Mouse (Mus musculus) heart, postnatal 0 days (tissue): ENCODE results near the gene Eef2k. TPM values are rescaled to one million over a fixed set of nuclear protein-coding genes. Genes with fewer than 3 reads are reported as not detected.

Source experiments
- ATAC-seq: fragments of 200-750 bp; cut with Nextera tagmentation; 2 replicates; pipeline ENCODE4 v1.8.0; 2017; ENCODE audit warnings: low read depth, moderate number of reproducible peaks, moderate library complexity; ENCODE audit not compliant: insufficient read depth
- DNase-seq: peaks from one replicate; pipeline ENCODE4 v3.0.0-alpha.2; 2016; ENCODE audit warnings: low spot score
- H3K27ac ChIP-seq: fragments of 300-500 bp; sonication (generic); 2 replicates; pipeline ENCODE4 v1.5.1; 2014; ENCODE audit warnings: low read depth, mild to moderate bottlenecking
- H3K27me3 ChIP-seq: fragments of 300-500 bp; sonication (generic); 2 replicates; pipeline ENCODE4 v1.6.1; 2014; ENCODE audit warnings: low read length, mixed read lengths; ENCODE audit not compliant: control insufficient read depth, insufficient read depth
- H3K36me3 ChIP-seq: fragments of 300-500 bp; sonication (generic); replicated peaks from 2 replicates; pipeline ENCODE4 v1.6.1; 2014; ENCODE audit warnings: low read length, mixed read lengths; ENCODE audit not compliant: control insufficient read depth, insufficient read depth
- H3K4me1 ChIP-seq: fragments of 300-500 bp; sonication (generic); 2 replicates; pipeline ENCODE4 v1.6.1; 2014; ENCODE audit warnings: antibody characterized with exemption; ENCODE audit not compliant: control insufficient read depth, insufficient read depth
- H3K4me2 ChIP-seq: fragments of 300-500 bp; sonication (generic); 2 replicates; pipeline ENCODE4 v1.6.1; 2014; ENCODE audit warnings: low read depth, mild to moderate bottlenecking, low read length, moderate library complexity
- H3K4me3 ChIP-seq: fragments of 300-500 bp; sonication (generic); 2 replicates; pipeline ENCODE4 v1.5.1; 2014; ENCODE audit warnings: low read depth, low read length
- H3K9ac ChIP-seq: fragments of 300-500 bp; sonication (generic); replicated peaks from 2 replicates; pipeline ENCODE4 v1.6.1; 2014; ENCODE audit warnings: low read depth, low read length, mixed read lengths
- H3K9me3 ChIP-seq: fragments of 300-500 bp; sonication (generic); replicated peaks from 2 replicates; pipeline ENCODE4 v1.6.1; 2016; ENCODE audit warnings: low read length; ENCODE audit not compliant: control insufficient read depth
- CTCF ChIP-seq: IDR thresholded peaks from 2 replicates; pipeline ENCODE4 v1.5.1; 2016; ENCODE audit warnings: antibody characterized with exemption, control low read depth, low read depth
- EP300 ChIP-seq: IDR thresholded peaks from 2 replicates; pipeline ENCODE4 v1.6.1; 2016; ENCODE audit warnings: antibody characterized with exemption, low read depth
- WGBS: fragments of 180-500 bp; shearing (Covaris S2); extraction: QIAGEN DNeasy Blood & Tissue Kit; methylation state at CpG from one replicate; pipeline ENCODE4 v1.1.7; 2014; 5-methylcytosine and 5-hydroxymethylcytosine counted together
- polyA plus RNA-seq: library from polyadenylated mRNA; unstranded; fragments of >200 nt; fragmentation: Nextera tagmentation; extraction: Ambion mirVana; gene quantifications from 2 replicates; pipeline ENCODE4 v1.2.1, GENCODE M21; 2015
- total RNA-seq: library from RNA; depleted of rRNA; stranded (reverse); fragments of >200 nt; gene quantifications from 2 replicates; pipeline ENCODE4 v1.2.3, GENCODE M21; 2014; ENCODE audit warnings: low replicate concordance

Gene Eef2k
- total and polyA plus RNA-seq, 2 experiments from 2014 or later = 23.6 to 31.9 TPM

GRCm38 (mm10) chr7:120867720-120868119 is 25.1 kb downstream of the Eef2k start:
- ATAC-seq = no peak
- no peaks in the 10 kb centered on the region for H3K36me3 ChIP-seq
- no peak overlapping the region for H3K4me2 ChIP-seq
- no peaks in the 10 kb centered on the region for H3K27me3 ChIP-seq
- H3K9ac ChIP-seq = no peak overlapping the region
- 90% methylated on average over 1 of the region's 1 CpGs for WGBS
- no peaks in the 10 kb centered on the region for H3K9me3 ChIP-seq
- no peak overlapping the region for H3K27ac ChIP-seq
- no peak for TF ChIP-seq CTCF
- TF ChIP-seq EP300 = no peak
- peaks cover 56% of the 10 kb centered on the region for H3K4me1 ChIP-seq
- DNase-seq = no peak
- H3K4me3 ChIP-seq = no peak overlapping the region

GRCm38 (mm10) chr7:120869883-120870282 is 27.3 kb downstream of the Eef2k start:
- Histone ChIP-seq H3K27ac (peak overlapping the region; percentile 68), H3K9ac (peak overlapping the region; percentile 17; the same call in 1 of the 2 replicates), H3K36me3 (0 out of 2 replicates have a peak, but pooled peaks cover 13% of the 10 kb centered on the region), H3K27me3 (no peaks in the 10 kb centered on the region), H3K4me2 (peak overlapping the region; percentile 24; the same call in 1 of the 2 replicates), H3K4me3 (no peak overlapping the region), H3K9me3 (no peaks in the 10 kb centered on the region), H3K4me1 (peaks cover 38% of the 10 kb centered on the region)
- 9% methylated on average over 5 of the region's 5 CpGs for WGBS
- DNase-seq = peak; percentile 38
- TF ChIP-seq EP300 (no peak), CTCF (no peak)
- ATAC-seq = no peak

GRCm38 (mm10) chr7:120870431-120871008 is 27.9 kb downstream of the Eef2k start:
- peaks cover 33% of the 10 kb centered on the region for H3K4me1 ChIP-seq
- peak overlapping the region; percentile 68; the same call in 1 of the 2 replicates for H3K27ac ChIP-seq
- no peak overlapping the region for H3K4me3 ChIP-seq
- H3K9me3 ChIP-seq = no peaks in the 10 kb centered on the region
- ATAC-seq = no peak
- 42% methylated on average over 5 of the region's 5 CpGs for WGBS
- DNase-seq = no peak
- H3K27me3 ChIP-seq = no peaks in the 10 kb centered on the region
- 0 out of 2 replicates have a peak, but pooled peaks cover 13% of the 10 kb centered on the region for H3K36me3 ChIP-seq
- H3K9ac ChIP-seq = no peak overlapping the region
- peak overlapping the region; percentile 24; the same call in 1 of the 2 replicates for H3K4me2 ChIP-seq
- TF ChIP-seq EP300 = no peak
- TF ChIP-seq CTCF = no peak

- Histone ChIP-seq H3K27ac (no peak overlapping the region), H3K36me3 (0 out of 2 replicates have a peak, but pooled peaks cover 13% of the 10 kb centered on the region), H3K9ac (no peak overlapping the region), H3K4me2 (no peak overlapping the region), H3K4me3 (no peak overlapping the region), H3K27me3 (no peaks in the 10 kb centered on the region), H3K9me3 (no peaks in the 10 kb centered on the region), H3K4me1 (peaks cover 18% of the 10 kb centered on the region)
- WGBS = 72% methylated on average over 12 of the region's 12 CpGs
- ATAC-seq = no peak
- no peak for DNase-seq
- no peak for TF ChIP-seq EP300
- TF ChIP-seq CTCF = no peak
Measured at GRCm38 (mm10) chr7:120873083-120873482, 30.5 kb downstream of the Eef2k start.

GRCm38 (mm10) chr7:120874021-120874420 is 31.4 kb downstream of the Eef2k start:
- H3K36me3 ChIP-seq = 0 out of 2 replicates have a peak, but pooled peaks cover 15% of the 10 kb centered on the region
- ATAC-seq (no peak), DNase-seq (no peak)
- no peak overlapping the region for H3K4me3 ChIP-seq
- H3K9me3 ChIP-seq = no peaks in the 10 kb centered on the region
- 90% methylated on average over 3 of the region's 3 CpGs for WGBS
- TF ChIP-seq EP300 = no peak
- no peak for TF ChIP-seq CTCF
- H3K4me2 ChIP-seq = no peak overlapping the region
- peaks cover 16% of the 10 kb centered on the region for H3K4me1 ChIP-seq
- H3K27ac ChIP-seq = no peak overlapping the region
- no peak overlapping the region for H3K9ac ChIP-seq
- no peaks in the 10 kb centered on the region for H3K27me3 ChIP-seq
